Mouse (Mus musculus) midbrain, embryonic 10.5 days (tissue): ENCODE data around the gene Mmp11. TPM values are rescaled to one million over a fixed set of nuclear protein-coding genes. Genes with fewer than 3 reads are reported as not detected.

Experiments
- DNase-seq: peaks from one replicate; pipeline ENCODE4 v3.0.0-alpha.2; 2017; ENCODE audit warnings: low spot score
- H3K27ac ChIP-seq: fragments of 300-500 bp; sonication (generic); replicated peaks from 2 replicates; pipeline ENCODE4 v1.5.1; 2016; ENCODE audit warnings: mild to moderate bottlenecking
- H3K27me3 ChIP-seq: fragments of 300-500 bp; sonication (generic); 2 replicates; pipeline ENCODE4 v1.6.1; 2016; ENCODE audit warnings: low read depth, mild to moderate bottlenecking; ENCODE audit not compliant: poor library complexity, severe bottlenecking
- H3K36me3 ChIP-seq: fragments of 300-500 bp; sonication (generic); 2 replicates; pipeline ENCODE4 v1.6.1; 2016; ENCODE audit warnings: mild to moderate bottlenecking, moderate library complexity
- H3K4me1 ChIP-seq: fragments of 300-500 bp; sonication (generic); 2 replicates; pipeline ENCODE4 v1.6.1; 2016
- H3K4me3 ChIP-seq: fragments of 300-500 bp; sonication (generic); 2 replicates; pipeline ENCODE4 v1.5.1; 2016; ENCODE audit warnings: mild to moderate bottlenecking, moderate library complexity
- H3K9me3 ChIP-seq: fragments of 300-500 bp; sonication (generic); replicated peaks from 2 replicates; pipeline ENCODE4 v1.6.1; 2016; ENCODE audit warnings: mild to moderate bottlenecking
- WGBS: fragments of 180-500 bp; shearing (Covaris S2); methylation state at CpG from one replicate; pipeline ENCODE4 v1.1.7; 2016; 5-methylcytosine and 5-hydroxymethylcytosine counted together
- polyA plus RNA-seq: library from polyadenylated mRNA; unstranded; fragments of >200 nt; fragmentation: Nextera tagmentation; extraction: Ambion mirVana; gene quantifications from 2 replicates; pipeline ENCODE4 v1.2.1, GENCODE M21; 2016

Gene Mmp11
- polyA plus RNA-seq, 1 experiment from 2014 or later: 23.7 TPM

DNA sequence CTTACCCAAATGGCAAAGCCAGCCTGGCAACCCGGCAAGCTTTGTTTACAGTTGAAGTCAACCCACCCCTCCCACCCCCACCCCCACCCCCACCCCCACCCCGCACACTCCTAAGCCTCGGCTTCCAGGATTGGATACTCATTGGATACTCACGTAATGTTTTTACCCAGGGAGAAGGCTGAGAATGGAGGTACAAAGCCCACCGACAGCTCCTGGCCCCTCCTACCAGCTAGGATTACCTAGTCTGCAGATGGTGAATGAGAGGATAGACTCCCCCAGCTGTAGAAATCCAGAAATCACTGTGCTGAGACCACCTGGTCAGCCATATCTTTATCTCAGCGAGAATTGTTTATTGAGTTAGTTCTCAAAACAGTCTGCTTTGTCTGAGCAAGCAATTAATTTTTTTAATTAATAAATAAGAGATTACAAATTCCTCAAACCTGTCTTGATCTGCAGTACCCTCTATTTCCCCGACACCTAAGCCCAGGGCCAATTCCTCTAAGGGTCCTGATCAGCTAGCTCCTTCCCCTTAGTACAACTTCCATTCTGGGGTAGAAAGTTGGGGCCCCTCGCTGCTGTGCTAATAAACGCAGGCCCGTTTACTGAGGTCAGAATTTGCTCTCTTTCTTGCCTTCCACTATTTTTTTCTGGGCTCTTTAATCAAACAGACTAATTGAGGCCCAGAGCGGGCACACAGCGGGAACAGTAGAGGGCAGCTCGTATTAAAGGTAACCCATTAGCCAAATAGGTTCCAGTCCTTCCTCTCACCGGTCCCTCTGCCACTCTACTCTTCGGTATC lies 53.7 kb downstream of the Mmp11 start:
- Histone ChIP-seq H3K27ac (peak overlapping the region; percentile 38; the same call in 1 of the 2 replicates), H3K4me3 (peak overlapping the region; percentile 35), H3K4me1 (peaks cover 21% of the 10 kb centered on the region), H3K27me3 (peaks cover 7% of the 10 kb centered on the region; the same call in 1 of the 2 replicates), H3K36me3 (no peaks in the 10 kb centered on the region), H3K9me3 (no peaks in the 10 kb centered on the region)
- DNase-seq: no peak
- WGBS: 2% methylated on average over 15 of the region's 15 CpGs

GRCm38 (mm10) chr10:75881578-75882432 lies 54.5 kb downstream of the Mmp11 start:
- no peak for DNase-seq
- Histone ChIP-seq H3K36me3 (no peaks in the 10 kb centered on the region), H3K9me3 (no peaks in the 10 kb centered on the region), H3K4me3 (0 out of 2 replicates have a peak overlapping the region, but pooled peaks have one; percentile 14), H3K27me3 (peaks cover 7% of the 10 kb centered on the region; the same call in 1 of the 2 replicates), H3K27ac (peak overlapping the region; percentile 38; the same call in 1 of the 2 replicates), H3K4me1 (peaks cover 21% of the 10 kb centered on the region)
- WGBS: 14% methylated on average over 20 of the region's 20 CpGs

DNA sequence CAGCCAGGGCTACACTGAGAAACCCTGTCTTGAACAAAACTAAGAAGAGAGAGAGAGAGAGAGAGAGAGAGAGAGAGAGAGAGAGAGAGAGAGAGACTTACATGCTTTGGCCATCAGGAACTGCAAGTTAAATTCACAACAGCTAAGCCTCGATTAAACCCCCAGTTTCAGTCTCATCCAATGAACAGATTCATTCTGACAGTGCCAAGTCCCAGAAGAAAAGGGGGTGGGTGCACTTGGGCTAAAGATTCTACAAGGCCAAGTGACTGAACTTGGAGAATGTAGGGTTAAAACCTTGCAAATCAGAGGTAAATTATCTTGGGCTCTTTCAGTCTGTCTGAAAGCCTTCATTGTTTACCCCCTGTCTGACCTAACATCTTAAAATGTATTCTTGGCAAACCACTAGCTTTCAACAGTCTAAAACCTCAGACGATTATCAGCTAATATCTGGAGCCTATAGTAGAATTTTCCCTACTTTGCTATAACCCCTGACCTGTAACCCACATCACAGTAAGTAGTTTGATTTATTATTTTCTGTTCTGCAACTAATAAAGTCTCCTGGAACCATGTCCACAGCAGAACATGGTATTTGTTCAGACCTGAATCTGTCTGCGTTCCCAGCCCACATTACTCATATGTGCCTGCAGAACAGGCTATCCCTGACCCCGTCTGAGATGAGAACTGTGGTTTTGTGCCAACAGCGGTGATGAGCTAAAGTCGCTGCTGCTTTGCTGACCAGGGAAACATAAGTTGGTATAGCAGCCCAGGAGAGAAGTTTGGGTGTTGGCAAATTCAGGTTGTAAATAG lies 55.3 kb downstream of the Mmp11 start:
- DNase-seq: no peak
- 70% methylated on average over 6 of the region's 6 CpGs for WGBS
- Histone ChIP-seq H3K27ac (peak overlapping the region; percentile 28; the same call in 1 of the 2 replicates), H3K27me3 (peaks cover 7% of the 10 kb centered on the region; the same call in 1 of the 2 replicates), H3K9me3 (no peaks in the 10 kb centered on the region), H3K4me3 (no peak overlapping the region), H3K4me1 (peaks cover 21% of the 10 kb centered on the region), H3K36me3 (no peaks in the 10 kb centered on the region)

DNA sequence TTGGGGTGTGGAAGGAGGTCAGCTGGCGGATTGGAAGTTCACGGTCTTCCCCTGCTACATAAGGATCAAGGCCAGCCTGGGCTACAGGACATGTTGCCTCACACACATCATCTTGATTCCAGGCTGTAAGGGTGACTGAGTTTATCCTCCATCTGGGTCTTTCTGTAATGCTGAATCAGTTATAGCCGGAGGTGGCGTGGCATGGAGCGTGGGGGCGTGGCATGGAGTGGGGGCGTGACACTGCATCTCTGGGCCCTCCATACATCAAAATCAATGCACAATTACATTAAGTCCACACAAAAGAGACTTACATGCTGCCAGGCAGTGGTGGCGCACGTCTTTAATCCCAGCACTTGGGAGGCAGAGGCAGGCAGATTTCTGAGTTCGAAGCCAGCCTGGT lies 55.9 kb downstream of the Mmp11 start:
- no peak for DNase-seq
- H3K4me3 ChIP-seq: no peak overlapping the region
- H3K27me3 ChIP-seq: peaks cover 7% of the 10 kb centered on the region; the same call in 1 of the 2 replicates
- no peaks in the 10 kb centered on the region for H3K36me3 ChIP-seq
- H3K4me1 ChIP-seq: peaks cover 21% of the 10 kb centered on the region
- H3K9me3 ChIP-seq: no peaks in the 10 kb centered on the region
- no peak overlapping the region for H3K27ac ChIP-seq
- WGBS: 93% methylated on average over 10 of the region's 10 CpGs

DNA sequence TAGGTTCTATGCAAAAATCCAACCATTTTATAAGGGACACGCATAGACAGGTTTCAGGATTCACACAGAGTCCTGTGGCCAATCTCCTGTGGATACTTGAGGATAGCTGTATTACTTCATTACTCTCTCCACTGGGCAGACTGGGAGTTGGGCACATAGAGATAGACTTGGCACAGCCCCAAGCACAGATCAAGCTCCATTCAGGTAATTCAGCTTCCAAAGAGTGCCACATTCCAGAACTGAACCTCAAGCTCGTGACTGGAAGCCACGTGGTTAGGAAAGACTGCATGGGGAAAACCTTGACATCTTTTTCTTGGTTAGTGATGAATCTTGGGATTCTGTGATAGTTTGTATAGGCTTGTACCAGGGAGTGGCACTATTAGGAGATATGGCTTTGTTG lies 57.5 kb downstream of the Mmp11 start:
- DNase-seq: no peak
- Histone ChIP-seq H3K27me3 (peaks cover 7% of the 10 kb centered on the region; the same call in 1 of the 2 replicates), H3K4me1 (peaks cover 29% of the 10 kb centered on the region), H3K27ac (no peak overlapping the region), H3K9me3 (no peaks in the 10 kb centered on the region), H3K4me3 (no peak overlapping the region), H3K36me3 (no peaks in the 10 kb centered on the region)
- WGBS: 90% methylated on average over 3 of the region's 3 CpGs

DNA sequence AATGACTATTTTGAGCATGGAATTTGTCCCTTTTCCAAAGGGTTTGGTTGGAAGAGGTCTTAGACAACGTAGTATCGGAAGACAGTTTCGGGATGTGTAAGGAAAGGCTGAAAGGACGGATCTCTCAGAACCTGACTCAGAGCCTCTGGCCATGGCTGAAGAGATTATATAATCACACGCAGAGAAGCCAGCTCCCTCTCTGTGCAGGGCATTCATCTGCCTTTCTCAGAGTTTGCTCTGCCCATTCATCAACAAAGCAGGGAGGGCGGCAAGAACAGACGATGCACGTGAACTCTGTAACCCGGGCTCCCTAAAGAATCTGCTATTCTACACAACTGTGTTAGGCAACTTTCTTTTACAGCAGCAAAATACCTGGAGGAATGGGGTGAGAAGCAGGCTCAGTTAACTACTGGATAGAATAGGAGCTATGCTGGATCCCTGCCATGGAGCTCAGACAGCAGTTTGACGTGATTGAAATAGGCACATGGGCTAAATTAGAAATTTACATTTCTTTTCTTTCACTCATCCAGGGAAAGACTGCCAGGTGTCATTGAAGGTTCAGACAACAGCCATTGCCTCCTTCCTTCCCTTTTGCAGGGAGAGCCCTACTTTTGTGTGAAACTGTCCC lies 62.6 kb downstream of the Mmp11 start:
- WGBS: 22% methylated on average over 10 of the region's 10 CpGs
- H3K4me3 ChIP-seq: peak overlapping the region; percentile 48
- peak overlapping the region; percentile 92 for H3K27ac ChIP-seq
- peak; percentile 56 for DNase-seq
- no peaks in the 10 kb centered on the region for H3K27me3 ChIP-seq
- H3K4me1 ChIP-seq: peaks cover 24% of the 10 kb centered on the region
- H3K9me3 ChIP-seq: no peaks in the 10 kb centered on the region
- no peaks in the 10 kb centered on the region for H3K36me3 ChIP-seq

Other genes with a start within 250 kb of the Mmp11 start
- 32.6 and 37.8 TPM in 2 replicates for gene Cabin1, start 172.2 kb downstream of the Mmp11 start, polyA plus RNA-seq
- gene Ddt, start 163.1 kb downstream of the Mmp11 start, polyA plus RNA-seq: 87.9 and 103 TPM in 2 replicates
- gene Gm20441, start 155.5 kb downstream of the Mmp11 start, polyA plus RNA-seq: not detected in 2 replicates
- gene Gstt3, start 155.1 kb downstream of the Mmp11 start, polyA plus RNA-seq: 0.97 and 1.00 TPM in 2 replicates
- 3.0 and 4.7 TPM in 2 replicates for gene Gstt1, start 137.9 kb downstream of the Mmp11 start, polyA plus RNA-seq
- not detected in 2 replicates for gene Gstt4, start 114.0 kb downstream of the Mmp11 start, polyA plus RNA-seq
- gene Gstt2, start 99.1 kb downstream of the Mmp11 start, polyA plus RNA-seq: 7.6 and 8.3 TPM in 2 replicates
- gene Mif, start 76.3 kb downstream of the Mmp11 start, polyA plus RNA-seq: 2,515 and 3,289 TPM in 2 replicates
- 1.4 and 1.8 TPM in 2 replicates for gene Derl3, start 43.1 kb downstream of the Mmp11 start, polyA plus RNA-seq
- gene Smarcb1, start 14.9 kb downstream of the Mmp11 start, polyA plus RNA-seq: 294 and 296 TPM in 2 replicates
- gene Chchd10, start 3.4 kb downstream of the Mmp11 start, polyA plus RNA-seq: 6.9 and 7.5 TPM in 2 replicates
- gene Gm867, start 4.2 kb upstream of the Mmp11 start, polyA plus RNA-seq: 0.52 and 0.58 TPM in 2 replicates
- gene Vpreb3, start 6.6 kb upstream of the Mmp11 start, polyA plus RNA-seq: 0.24 and 0.39 TPM in 2 replicates
- gene Gm5134, start 18.0 kb upstream of the Mmp11 start, polyA plus RNA-seq: 0.09 and 0.10 TPM in 2 replicates
- 36.8 and 39.0 TPM in 2 replicates for gene Zfp280b, start 96.2 kb upstream of the Mmp11 start, polyA plus RNA-seq
- gene Slc5a4b, start 174.5 kb upstream of the Mmp11 start, polyA plus RNA-seq: not detected in 2 replicates
- gene Slc5a4a, start 211.0 kb upstream of the Mmp11 start, polyA plus RNA-seq: not detected in 2 replicates